Mouse (Mus musculus) activated CD4-positive, CD25-positive, alpha-beta regulatory T cell, adult 9 weeks (primary cell): ENCODE data around the gene Krit1. TPM values are rescaled to one million over a fixed set of nuclear protein-coding genes. Genes with fewer than 3 reads are reported as not detected.

Experiments used
- polyA plus RNA-seq: library from polyadenylated mRNA; unstranded; fragments of 100-300 nt; shearing (Covaris generic); gene quantifications from one replicate; pipeline ENCODE4 v1.2.1, GENCODE M21; 2017

The Krit1 gene
- polyA plus RNA-seq = 97.4 TPM

GRCm38 (mm10) chr5:3802433-3803291 is at the start of gene Krit1, which contains the start of gene Ankib1:
TSS of gene Krit1 (plus strand) at chr5:3803184.
TSS of gene Ankib1 (minus strand) at chr5:3802925.

GRCm38 (mm10) chr5:3845026-3845425 is 42.0 kb downstream of the Krit1 start, which contains the start of gene Lrrd1:
TSS of gene Lrrd1 (plus strand) at chr5:3845173.

GRCm38 (mm10) chr5:3893459-3894293 is 90.7 kb downstream of the Krit1 start, which contains the start of gene Mterf1a:
TSS of gene Mterf1a (minus strand) at chr5:3893933.

Other genes with a start within 250 kb of the Krit1 start
- 10.5 TPM for gene 1700109H08Rik, start 231.6 kb upstream of the Krit1 start, polyA plus RNA-seq
- gene Pex1, start 207.1 kb upstream of the Krit1 start, polyA plus RNA-seq = 13.0 TPM
- gene Rbm48, start 206.6 kb upstream of the Krit1 start, polyA plus RNA-seq = 29.7 TPM
- not detected for gene Tmbim7, start 152.0 kb upstream of the Krit1 start, polyA plus RNA-seq
- gene Gatad1, start 146.0 kb upstream of the Krit1 start, polyA plus RNA-seq = 9.3 TPM
- gene Ankib1, start 259 bp upstream of the Krit1 start, polyA plus RNA-seq = 10.2 TPM
- gene Lrrd1, start 42.0 kb downstream of the Krit1 start, polyA plus RNA-seq = 0.43 TPM
- gene Mterf1a, start 90.7 kb downstream of the Krit1 start, polyA plus RNA-seq = 28.1 TPM
- gene Akap9, start 124.9 kb downstream of the Krit1 start, polyA plus RNA-seq = 175 TPM